8 mouse cellular contexts compared by ENCODE assay signal in genomic region chr12:99883000-99883712, GRCm38 (mm10). TPM values are rescaled to one million over a fixed set of nuclear protein-coding genes. Genes with fewer than 3 reads are reported as not detected.
DNase-seq lines count a peak whose midpoint lies in the region; ATAC-seq lines count a peak whose summit lies in the region.

No protein-coding gene starts in this region.

- H3K4me1 ChIP-seq in hindbrain, embryonic 15.5 days (replicated peaks) = peaks cover 23% of the 10 kb centered on the region

- no peaks in the 10 kb centered on the region for H3K27me3 ChIP-seq in hindbrain, embryonic 15.5 days

- H3K4me2 ChIP-seq in hindbrain, embryonic 15.5 days = peak overlapping the region; percentile 97

- H3K27ac ChIP-seq in hindbrain, embryonic 15.5 days (replicated peaks) = peak overlapping the region; percentile 85; the same call in 1 of the 2 replicates

- no peaks in the 10 kb centered on the region for H3K36me3 ChIP-seq in hindbrain, embryonic 15.5 days

- peak overlapping the region; percentile 93 for H3K4me3 ChIP-seq in hindbrain, embryonic 15.5 days

- H3K9me3 ChIP-seq in hindbrain, embryonic 15.5 days = no peaks in the 10 kb centered on the region

- H3K9ac ChIP-seq in hindbrain, embryonic 15.5 days = peak overlapping the region; percentile 84

- DNase-seq in R1 (ENCODE audit: low read depth, low spot score) = peak; percentile 97
- peak; percentile 78 to 88 for DNase-seq in cerebellum, postnatal 25 days
- peak; percentile 57 to 71 for DNase-seq in frontal cortex, postnatal 25 days (ENCODE audit: low spot score in 2 of 2)
- DNase-seq in left cerebral cortex, adult 11 months (ENCODE audit: low spot score) = peak; percentile 71
- peak; percentile 93 for DNase-seq in lung, postnatal 4 days
- DNase-seq in retina, postnatal 7 days (ENCODE audit: low read depth, low spot score) = peak; percentile 85
- DNase-seq in urinary bladder, adult 2 months (ENCODE audit: low spot score) = peak; percentile 58

- WGBS in hindbrain, embryonic 15.5 days = under 1% methylated on average over 38 of the region's 38 CpGs

- ATAC-seq in hindbrain, embryonic 15.5 days (ENCODE audit: low FRiP score, low read depth) = peak; percentile 92

RNA-seq across cellular contexts. Expression of gene Efcab11, which starts 1.1 kb away (rescaled TPM):
- polyA plus RNA-seq in hindbrain, embryonic 15.5 days (2015; fragmentation: Nextera tagmentation; extraction: Ambion mirVana) = 5.2 and 6.0 TPM in 2 replicates
- polyA plus RNA-seq in urinary bladder, adult 2 months (2012; rRNA removed) = 0.28 and 0.62 TPM in 2 replicates

RNA-seq across cellular contexts. Expression of gene Tdp1, which starts 1.2 kb away (rescaled TPM):
- 45.0 and 51.5 TPM in 2 replicates for polyA plus RNA-seq in hindbrain, embryonic 15.5 days (2015; fragmentation: Nextera tagmentation; extraction: Ambion mirVana)
- polyA plus RNA-seq in urinary bladder, adult 2 months (2012; rRNA removed) = 12.1 and 12.4 TPM in 2 replicates

Comparison
In these comparisons a context has a peak if more than half of its experiments do, and no peak if none do; other contexts are left out.
1. Peak in every context shown above with its lines: DNase-seq, ATAC-seq, H3K4me3 ChIP-seq and H3K27ac ChIP-seq.